Mouse (Mus musculus): ENCODE measurements around the gene Rarb. TPM values are rescaled to one million over a fixed set of nuclear protein-coding genes. Genes with fewer than 3 reads are reported as not detected.

Rarb gene
- polyA plus RNA-seq, 1 experiment, result 0.19 TPM

DNA sequence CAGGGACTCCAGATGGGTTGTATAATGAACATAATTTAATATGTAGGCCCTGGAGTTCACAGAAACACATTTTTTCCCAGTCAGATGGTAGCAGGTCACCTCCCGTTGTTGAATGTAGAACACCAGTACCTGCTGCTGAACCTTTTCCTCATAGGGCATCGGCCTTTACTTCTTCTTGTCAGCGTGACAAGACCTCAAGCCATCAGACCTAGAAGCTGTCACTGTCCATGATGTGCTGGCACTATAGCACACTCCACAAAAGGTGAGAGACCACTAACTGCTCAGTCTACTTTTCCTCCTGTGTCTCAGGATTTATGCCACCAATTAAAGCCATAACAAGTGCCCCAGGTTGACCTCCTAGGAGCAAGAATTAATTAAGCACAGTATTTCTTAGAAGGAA lies 296.1 kb downstream of the Rarb start:
- H3ac ChIP-seq (ENCODE audit: control insufficient read depth, insufficient read length), result no peak overlapping the region
- H3K27me3 ChIP-seq (ENCODE audit: control insufficient read depth, insufficient read depth, insufficient read length), result no peaks in the 10 kb centered on the region
- no peaks in the 10 kb centered on the region for H3K36me3 ChIP-seq (ENCODE audit: control insufficient read depth, insufficient read depth)
- H3K79me2 ChIP-seq (ENCODE audit: control insufficient read depth, insufficient read depth), result no peaks in the 10 kb centered on the region
- no peak overlapping the region for H3K4me3 ChIP-seq
- TF ChIP-seq TCF12 (IDR thresholded peaks at IDR 0.05; ENCODE audit: insufficient read depth, poor library complexity, severe bottlenecking) (no peak), MYOD1 (IDR thresholded peaks at IDR 0.05; ENCODE audit: control insufficient read depth in 1 of 3, insufficient read length in 2 of 3, low read depth in 2 of 3) (no peak), E2F4 (IDR thresholded peaks at IDR 0.05; ENCODE audit: insufficient read depth) (no peak), POLR2A (IDR thresholded peaks at IDR 0.05; ENCODE audit: insufficient read length, low read depth) (no peak), USF1 (IDR thresholded peaks at IDR 0.05; ENCODE audit: low read depth) (no peak), CEBPB (IDR thresholded peaks at IDR 0.05; ENCODE audit: insufficient read depth, poor library complexity, severe bottlenecking) (no peak), POLR2AphosphoS2 (IDR thresholded peaks at IDR 0.05; ENCODE audit: insufficient read length, low read depth) (no peak), TCF3 (IDR thresholded peaks at IDR 0.05; ENCODE audit: insufficient read length, low read depth) (no peak), MAX (IDR thresholded peaks at IDR 0.05; ENCODE audit: low read depth) (no peak), REST (IDR thresholded peaks at IDR 0.05; ENCODE audit: insufficient read depth, insufficient read length) (no peak)
- no peak overlapping the region for H3K4me2 ChIP-seq (ENCODE audit: low read depth)

DNA sequence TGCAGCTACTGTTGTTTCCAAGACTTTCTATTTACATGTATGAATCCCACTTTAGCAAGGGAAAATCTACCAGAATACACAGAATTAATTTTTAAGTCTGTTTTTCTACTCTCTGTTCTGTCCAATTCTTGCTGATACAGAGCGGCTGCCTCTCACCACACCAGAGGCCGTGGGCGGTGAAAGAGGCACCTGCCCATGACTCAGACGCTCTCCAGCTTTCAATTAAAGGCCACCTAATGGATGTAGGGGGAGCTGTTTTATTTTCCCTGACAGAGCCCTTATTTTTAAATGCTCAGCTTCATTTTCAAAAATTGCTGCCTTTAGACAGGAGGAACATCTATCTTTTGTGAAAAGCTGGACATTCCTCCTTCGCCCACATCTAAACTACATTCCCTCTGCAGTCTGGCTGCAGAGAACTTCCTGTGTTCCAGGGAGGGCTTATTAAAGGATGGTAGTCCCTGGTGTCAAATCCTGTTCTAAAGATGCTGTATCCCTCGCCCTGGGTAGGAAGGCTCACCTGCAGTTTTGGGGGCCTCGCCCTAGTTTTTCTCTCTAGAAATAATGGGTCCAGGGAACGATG lies 299.3 kb downstream of the Rarb start:
- Histone ChIP-seq H3K79me2 (ENCODE audit: control insufficient read depth, insufficient read depth) (no peaks in the 10 kb centered on the region), H3K4me2 (ENCODE audit: low read depth) (no peak overlapping the region), H3K36me3 (ENCODE audit: control insufficient read depth, insufficient read depth) (no peaks in the 10 kb centered on the region), H3ac (ENCODE audit: control insufficient read depth, insufficient read length) (no peak overlapping the region), H3K27me3 (ENCODE audit: control insufficient read depth, insufficient read depth, insufficient read length) (no peaks in the 10 kb centered on the region), H3K4me3 (no peak overlapping the region)
- TF ChIP-seq REST (IDR thresholded peaks at IDR 0.05; ENCODE audit: insufficient read depth, insufficient read length) (no peak), TCF12 (IDR thresholded peaks at IDR 0.05; ENCODE audit: insufficient read depth, poor library complexity, severe bottlenecking) (no peak), MYOD1 (IDR thresholded peaks at IDR 0.05; ENCODE audit: control insufficient read depth in 1 of 3, insufficient read length in 2 of 3, low read depth in 2 of 3) (peak in 2 of 3 experiments; percentile 9 to 41), CEBPB (IDR thresholded peaks at IDR 0.05; ENCODE audit: insufficient read depth, poor library complexity, severe bottlenecking) (no peak), SRF (IDR thresholded peaks at IDR 0.05; ENCODE audit: control insufficient read depth, insufficient read length, low read depth) (no peak)

DNA sequence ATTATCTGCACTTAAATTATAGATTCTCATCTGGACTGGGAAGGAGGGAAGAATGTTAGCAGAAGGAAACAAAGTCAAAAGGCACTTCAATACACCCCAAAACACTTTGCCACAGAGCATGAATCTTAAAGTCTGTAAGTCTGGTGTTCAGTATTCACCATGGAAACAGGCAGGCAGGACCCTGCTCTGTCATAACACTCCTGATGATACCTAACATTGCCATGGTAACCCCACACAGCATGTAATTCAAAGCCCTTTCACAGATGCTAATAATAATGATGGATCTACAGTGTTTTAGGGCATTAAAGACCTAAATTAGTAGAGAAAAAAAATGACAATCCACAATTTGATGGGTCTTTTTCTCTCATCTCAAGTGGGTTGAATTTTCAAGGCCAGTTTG lies 301.0 kb downstream of the Rarb start:
- Histone ChIP-seq H3K36me3 (ENCODE audit: control insufficient read depth, insufficient read depth) (no peaks in the 10 kb centered on the region), H3K79me2 (ENCODE audit: control insufficient read depth, insufficient read depth) (no peaks in the 10 kb centered on the region), H3ac (ENCODE audit: control insufficient read depth, insufficient read length) (no peak overlapping the region), H3K4me2 (ENCODE audit: low read depth) (no peak overlapping the region), H3K27me3 (ENCODE audit: control insufficient read depth, insufficient read depth, insufficient read length) (no peaks in the 10 kb centered on the region), H3K4me3 (no peak overlapping the region)
- no peak for TF ChIP-seq E2F4 (IDR thresholded peaks at IDR 0.05; ENCODE audit: insufficient read depth)
- no peak for TF ChIP-seq POLR2A (IDR thresholded peaks at IDR 0.05; ENCODE audit: insufficient read length, low read depth)
- TF ChIP-seq USF1 (IDR thresholded peaks at IDR 0.05; ENCODE audit: low read depth), result no peak
- TF ChIP-seq MYOG (IDR thresholded peaks at IDR 0.05; ENCODE audit: control insufficient read depth in 1 of 3, insufficient read depth in 1 of 3, insufficient read length in 2 of 3, low read depth in 2 of 3), result no peak
- no peak for TF ChIP-seq TCF12 (IDR thresholded peaks at IDR 0.05; ENCODE audit: insufficient read depth, poor library complexity, severe bottlenecking)
- TF ChIP-seq REST (IDR thresholded peaks at IDR 0.05; ENCODE audit: insufficient read depth, insufficient read length), result no peak
- TF ChIP-seq POLR2AphosphoS2 (IDR thresholded peaks at IDR 0.05; ENCODE audit: insufficient read length, low read depth), result no peak
- TF ChIP-seq MYOD1 (IDR thresholded peaks at IDR 0.05; ENCODE audit: control insufficient read depth in 1 of 3, insufficient read length in 2 of 3, low read depth in 2 of 3), result no peak
- no peak for TF ChIP-seq SRF (IDR thresholded peaks at IDR 0.05; ENCODE audit: control insufficient read depth, insufficient read length, low read depth)
- TF ChIP-seq TCF3 (IDR thresholded peaks at IDR 0.05; ENCODE audit: insufficient read length, low read depth), result no peak
- no peak for TF ChIP-seq CEBPB (IDR thresholded peaks at IDR 0.05; ENCODE audit: insufficient read depth, poor library complexity, severe bottlenecking)
- TF ChIP-seq MAX (IDR thresholded peaks at IDR 0.05; ENCODE audit: low read depth), result no peak

DNA sequence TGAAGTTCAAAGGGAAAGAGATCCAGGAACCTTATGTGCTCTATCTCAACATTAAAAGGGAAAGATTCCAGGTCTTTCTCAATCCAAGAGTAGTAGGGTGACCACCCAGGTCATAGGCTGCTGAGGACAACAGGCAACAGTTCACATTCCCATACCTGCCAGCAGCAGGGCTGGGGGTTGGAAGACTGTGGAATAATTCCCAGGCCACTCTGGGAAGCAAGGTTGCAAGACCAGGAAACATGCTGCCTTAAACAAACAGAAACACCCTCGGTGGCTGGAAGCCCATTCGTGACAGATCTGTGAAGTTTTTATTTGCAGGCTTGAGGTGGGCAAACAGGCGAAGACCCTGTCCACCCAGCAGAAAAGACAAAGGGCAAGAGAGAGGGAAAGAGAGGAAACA lies 303.2 kb downstream of the Rarb start:
- Histone ChIP-seq H3K27me3 (ENCODE audit: control insufficient read depth, insufficient read depth, insufficient read length) (no peaks in the 10 kb centered on the region), H3K4me2 (ENCODE audit: low read depth) (no peak overlapping the region), H3K36me3 (ENCODE audit: control insufficient read depth, insufficient read depth) (no peaks in the 10 kb centered on the region), H3K4me3 (no peak overlapping the region), H3ac (ENCODE audit: control insufficient read depth, insufficient read length) (no peak overlapping the region), H3K79me2 (ENCODE audit: control insufficient read depth, insufficient read depth) (no peaks in the 10 kb centered on the region)
- no peak for TF ChIP-seq POLR2AphosphoS2 (IDR thresholded peaks at IDR 0.05; ENCODE audit: insufficient read length, low read depth)
- TF ChIP-seq SRF (IDR thresholded peaks at IDR 0.05; ENCODE audit: control insufficient read depth, insufficient read length, low read depth), result no peak
- no peak for TF ChIP-seq CEBPB (IDR thresholded peaks at IDR 0.05; ENCODE audit: insufficient read depth, poor library complexity, severe bottlenecking)
- no peak for TF ChIP-seq USF1 (IDR thresholded peaks at IDR 0.05; ENCODE audit: low read depth)
- no peak for TF ChIP-seq E2F4 (IDR thresholded peaks at IDR 0.05; ENCODE audit: insufficient read depth)
- no peak for TF ChIP-seq MAX (IDR thresholded peaks at IDR 0.05; ENCODE audit: low read depth)
- no peak for TF ChIP-seq POLR2A (IDR thresholded peaks at IDR 0.05; ENCODE audit: insufficient read length, low read depth)
- no peak for TF ChIP-seq REST (IDR thresholded peaks at IDR 0.05; ENCODE audit: insufficient read depth, insufficient read length)
- TF ChIP-seq MYOG (IDR thresholded peaks at IDR 0.05; ENCODE audit: control insufficient read depth in 1 of 3, insufficient read depth in 1 of 3, insufficient read length in 2 of 3, low read depth in 2 of 3), result no peak
- TF ChIP-seq MYOD1 (IDR thresholded peaks at IDR 0.05; ENCODE audit: control insufficient read depth in 1 of 3, insufficient read length in 2 of 3, low read depth in 2 of 3), result no peak
- no peak for TF ChIP-seq TCF3 (IDR thresholded peaks at IDR 0.05; ENCODE audit: insufficient read length, low read depth)
- TF ChIP-seq TCF12 (IDR thresholded peaks at IDR 0.05; ENCODE audit: insufficient read depth, poor library complexity, severe bottlenecking), result no peak

DNA sequence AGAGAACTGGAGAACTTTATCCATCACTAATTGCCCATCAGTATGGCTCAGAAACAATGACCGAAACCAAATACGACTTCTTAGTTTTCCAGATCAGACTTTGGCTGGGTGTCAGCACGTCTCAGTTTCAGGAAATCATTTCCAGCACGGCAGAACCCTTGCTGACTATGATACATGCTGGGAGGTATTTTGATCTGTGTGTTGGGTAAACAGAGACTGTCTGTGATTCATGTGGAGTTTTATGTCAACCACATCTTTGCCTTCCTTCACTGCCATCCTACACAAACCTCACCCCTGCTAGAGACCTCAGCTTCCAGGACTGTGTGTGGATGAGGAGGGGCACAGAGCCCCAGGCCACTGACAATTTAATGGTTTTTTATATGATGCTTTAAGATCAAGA lies 308.4 kb downstream of the Rarb start:
- no peak overlapping the region for H3K4me3 ChIP-seq
- no peak for TF ChIP-seq MAX (IDR thresholded peaks at IDR 0.05; ENCODE audit: low read depth)
- no peak for TF ChIP-seq E2F4 (IDR thresholded peaks at IDR 0.05; ENCODE audit: insufficient read depth)
- TF ChIP-seq USF1 (IDR thresholded peaks at IDR 0.05; ENCODE audit: low read depth), result no peak
- no peak for TF ChIP-seq TCF3 (IDR thresholded peaks at IDR 0.05; ENCODE audit: insufficient read length, low read depth)
- no peak for TF ChIP-seq MYOG (IDR thresholded peaks at IDR 0.05; ENCODE audit: control insufficient read depth in 1 of 3, insufficient read depth in 1 of 3, insufficient read length in 2 of 3, low read depth in 2 of 3)
- TF ChIP-seq POLR2A (IDR thresholded peaks at IDR 0.05; ENCODE audit: insufficient read length, low read depth), result no peak
- TF ChIP-seq TCF12 (IDR thresholded peaks at IDR 0.05; ENCODE audit: insufficient read depth, poor library complexity, severe bottlenecking), result no peak
- TF ChIP-seq MYOD1 (IDR thresholded peaks at IDR 0.05; ENCODE audit: control insufficient read depth in 1 of 3, insufficient read length in 2 of 3, low read depth in 2 of 3), result no peak
- no peaks in the 10 kb centered on the region for H3K79me2 ChIP-seq (ENCODE audit: control insufficient read depth, insufficient read depth)
- no peaks in the 10 kb centered on the region for H3K27me3 ChIP-seq (ENCODE audit: control insufficient read depth, insufficient read depth, insufficient read length)
- no peak overlapping the region for H3K4me2 ChIP-seq (ENCODE audit: low read depth)
- H3K36me3 ChIP-seq (ENCODE audit: control insufficient read depth, insufficient read depth), result no peaks in the 10 kb centered on the region
- no peak overlapping the region for H3ac ChIP-seq (ENCODE audit: control insufficient read depth, insufficient read length)
